Mouse (Mus musculus) limb, embryonic 10.5 days (tissue): Measurements from ENCODE around the gene Pik3r2. TPM values are rescaled to one million over a fixed set of nuclear protein-coding genes. Genes with fewer than 3 reads are reported as not detected.
A peak's percentile ranks its signal among the peaks of the same experiment; 100 is the strongest.

Experiments used
- DNase-seq: peaks from one replicate; pipeline ENCODE4 v3.0.0-alpha.2; 2017; ENCODE audit warnings: low spot score
- H3K27ac ChIP-seq: fragments of 300-500 bp; sonication (generic); 2 replicates; pipeline ENCODE4 v1.5.1; 2016; ENCODE audit warnings: mild to moderate bottlenecking
- H3K27me3 ChIP-seq: fragments of 300-500 bp; sonication (generic); 2 replicates; pipeline ENCODE4 v1.6.1; 2016; ENCODE audit warnings: low read depth, mild to moderate bottlenecking; ENCODE audit not compliant: poor library complexity, severe bottlenecking
- H3K36me3 ChIP-seq: fragments of 300-500 bp; sonication (generic); 2 replicates; pipeline ENCODE4 v1.6.1; 2016; ENCODE audit warnings: mild to moderate bottlenecking, moderate library complexity
- H3K4me1 ChIP-seq: fragments of 300-500 bp; sonication (generic); 2 replicates; pipeline ENCODE4 v1.6.1; 2016
- H3K4me3 ChIP-seq: fragments of 300-500 bp; sonication (generic); 2 replicates; pipeline ENCODE4 v1.5.1; 2016; ENCODE audit warnings: mild to moderate bottlenecking, moderate library complexity
- H3K9me3 ChIP-seq: fragments of 300-500 bp; sonication (generic); replicated peaks from 2 replicates; pipeline ENCODE4 v1.6.1; 2016; ENCODE audit warnings: mild to moderate bottlenecking
- WGBS: fragments of 180-500 bp; shearing (Covaris S2); methylation state at CpG from one replicate; pipeline ENCODE4 v1.1.7; 2016; 5-methylcytosine and 5-hydroxymethylcytosine counted together
- polyA plus RNA-seq: library from polyadenylated mRNA; unstranded; fragments of >200 nt; fragmentation: Nextera tagmentation; extraction: Ambion mirVana; gene quantifications from 2 replicates; pipeline ENCODE4 v1.2.1, GENCODE M21; 2016

Gene Pik3r2
- polyA plus RNA-seq, 1 experiment from 2014 or later: 100 TPM

DNA sequence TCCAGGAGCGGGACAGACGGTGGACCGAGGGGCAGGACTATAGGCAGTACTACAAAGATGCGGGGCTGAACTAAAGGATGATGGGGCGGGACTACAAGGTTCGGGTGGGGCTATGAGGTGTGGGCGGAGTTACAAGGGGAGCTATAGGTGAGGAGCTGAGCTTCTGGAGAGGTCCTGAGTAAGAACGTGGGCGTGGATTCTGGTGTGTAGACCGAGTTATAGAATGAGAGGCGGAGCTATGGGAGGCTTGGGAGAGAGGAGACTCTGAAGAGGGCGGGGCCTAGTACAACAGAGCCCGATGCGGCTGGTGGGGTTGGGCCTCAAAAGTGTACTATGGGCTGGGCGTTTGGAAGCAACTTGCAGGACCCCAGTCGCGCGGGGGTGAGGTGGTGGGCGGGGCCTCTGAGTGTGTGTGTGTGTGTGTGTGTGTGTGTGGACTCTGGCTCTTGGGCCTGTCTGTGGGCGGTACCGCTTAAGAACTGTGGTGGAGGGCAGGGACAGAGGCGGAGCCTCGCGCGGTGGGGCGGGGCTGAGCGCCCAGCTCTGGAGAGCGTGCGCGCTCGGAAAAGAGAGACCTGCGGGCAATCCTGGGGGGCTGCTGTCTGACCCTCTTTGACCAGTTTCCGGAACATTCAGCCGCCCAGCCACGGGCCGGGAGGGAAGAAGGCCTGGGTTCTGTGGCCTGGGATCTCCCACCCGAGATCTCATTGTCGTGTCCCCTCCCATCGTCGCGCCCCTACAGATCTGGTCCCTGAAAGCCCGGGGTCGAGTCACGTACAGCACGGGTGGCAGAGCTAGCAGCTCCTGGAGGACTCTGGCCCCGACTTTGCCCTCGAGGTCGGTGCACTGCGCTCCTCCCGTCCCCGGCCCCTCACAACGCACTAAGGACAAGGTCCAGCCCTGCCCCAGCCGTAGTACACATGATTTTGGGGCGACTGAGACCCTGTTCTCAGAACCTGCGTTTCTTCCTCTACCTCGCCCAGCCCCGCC lies 20.9 kb upstream of the Pik3r2 start:
- H3K27me3 ChIP-seq: peaks cover 84% of the 10 kb centered on the region
- peak overlapping the region; percentile 79 for H3K27ac ChIP-seq
- H3K36me3 ChIP-seq: no peaks in the 10 kb centered on the region
- DNase-seq: peak; percentile 92
- peak overlapping the region; percentile 62 for H3K4me3 ChIP-seq
- H3K4me1 ChIP-seq: peaks cover 46% of the 10 kb centered on the region
- WGBS: under 1% methylated on average over 57 of the region's 57 CpGs
- no peaks in the 10 kb centered on the region for H3K9me3 ChIP-seq

DNA sequence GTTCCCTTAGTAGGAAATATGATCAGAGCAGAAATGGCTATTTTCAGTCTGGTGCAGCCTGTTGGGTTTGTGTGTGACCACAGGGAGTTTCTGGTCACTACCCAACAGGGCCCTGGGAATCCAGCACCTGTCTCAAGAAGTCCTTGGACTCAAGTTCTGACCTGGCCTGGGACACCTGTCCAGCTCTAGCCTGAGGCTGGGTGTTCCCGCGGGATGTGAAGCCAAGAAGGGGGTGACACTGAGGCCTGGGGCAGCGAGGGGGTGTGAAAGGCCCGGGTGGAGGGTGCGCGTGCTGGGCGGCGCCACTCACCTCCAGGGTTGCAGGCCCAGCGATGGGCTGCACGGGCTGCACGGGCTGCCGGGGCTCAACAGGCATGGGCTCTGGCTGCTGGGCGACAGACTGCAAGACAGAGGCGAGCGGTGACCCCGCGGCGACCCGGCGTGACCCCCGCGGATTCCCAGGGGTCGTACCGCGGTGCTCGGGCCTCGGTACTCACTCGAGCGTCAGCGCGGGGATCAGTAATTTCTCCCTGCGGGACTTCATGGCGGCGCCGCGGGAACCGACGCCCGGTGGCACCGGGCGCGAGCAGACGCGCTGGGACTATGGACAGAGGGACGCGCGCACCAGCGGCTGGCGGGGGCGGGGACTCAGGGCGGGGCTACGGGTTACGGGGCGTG lies 20.0 kb upstream of the Pik3r2 start:
- no peak for DNase-seq

DNA sequence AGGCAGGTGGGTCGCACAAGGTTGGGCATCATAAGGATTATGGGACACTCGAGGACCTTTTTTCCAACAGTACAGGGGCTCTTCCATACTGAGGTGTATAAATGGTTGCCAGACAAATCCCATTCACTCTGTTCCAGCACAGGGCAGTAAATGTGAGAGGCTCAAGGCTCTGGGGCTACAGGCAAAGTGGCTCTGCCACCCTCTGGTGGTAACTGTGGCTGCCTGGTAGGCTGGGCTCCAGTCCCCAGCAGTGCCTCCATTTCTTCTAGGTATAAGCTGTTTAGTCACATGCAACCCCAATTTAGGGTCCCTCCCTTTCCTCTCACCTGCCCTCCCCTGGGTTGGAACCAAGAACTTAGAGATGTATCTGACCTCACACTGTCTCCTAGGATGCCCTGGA lies 18.9 kb upstream of the Pik3r2 start:
- WGBS: 91% methylated on average over 2 of the region's 2 CpGs

More for the DNA sequence above, 20.0 kb upstream of the Pik3r2 start:
- H3K27ac ChIP-seq: peak overlapping the region; percentile 79
- 3% methylated on average over 54 of the region's 54 CpGs for WGBS
- H3K4me1 ChIP-seq: peaks cover 54% of the 10 kb centered on the region
- H3K27me3 ChIP-seq: peaks cover 76% of the 10 kb centered on the region
- H3K9me3 ChIP-seq: no peaks in the 10 kb centered on the region
- H3K36me3 ChIP-seq: no peaks in the 10 kb centered on the region
- peak overlapping the region; percentile 62 for H3K4me3 ChIP-seq

DNA sequence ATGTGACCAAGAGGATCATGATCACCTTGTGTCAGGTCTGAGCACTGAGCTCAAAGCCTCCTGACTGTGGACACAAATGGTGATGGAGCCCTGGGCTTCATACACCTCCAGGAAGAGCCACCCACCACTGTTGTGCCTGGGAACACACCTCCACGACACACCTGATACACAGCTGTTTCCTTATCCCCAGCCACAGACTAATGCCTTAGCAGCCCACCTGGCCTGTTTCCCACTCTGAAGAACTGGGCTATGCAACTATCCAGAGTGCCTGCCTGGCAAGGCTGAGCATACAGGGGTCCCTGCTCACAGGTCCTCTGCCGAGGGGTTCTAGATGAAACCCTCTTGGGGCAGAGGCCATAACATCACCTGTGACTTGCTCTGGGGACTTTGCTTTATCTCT lies 17.7 kb upstream of the Pik3r2 start:
- H3K27me3 ChIP-seq: peaks cover 65% of the 10 kb centered on the region
- WGBS: 83% methylated on average over 2 of the region's 2 CpGs
- H3K9me3 ChIP-seq: no peaks in the 10 kb centered on the region
- H3K27ac ChIP-seq: peak overlapping the region; percentile 2; the same call in 1 of the 2 replicates
- peaks cover 71% of the 10 kb centered on the region for H3K4me1 ChIP-seq
- no peak for DNase-seq
- H3K36me3 ChIP-seq: peaks cover 8% of the 10 kb centered on the region
- H3K4me3 ChIP-seq: no peak overlapping the region

More for the DNA sequence above, 18.9 kb upstream of the Pik3r2 start:
- peaks cover 61% of the 10 kb centered on the region for H3K4me1 ChIP-seq
- peaks cover 70% of the 10 kb centered on the region for H3K27me3 ChIP-seq
- H3K4me3 ChIP-seq: no peak overlapping the region
- H3K27ac ChIP-seq: no peak overlapping the region
- no peaks in the 10 kb centered on the region for H3K36me3 ChIP-seq
- no peak for DNase-seq
- no peaks in the 10 kb centered on the region for H3K9me3 ChIP-seq

DNA sequence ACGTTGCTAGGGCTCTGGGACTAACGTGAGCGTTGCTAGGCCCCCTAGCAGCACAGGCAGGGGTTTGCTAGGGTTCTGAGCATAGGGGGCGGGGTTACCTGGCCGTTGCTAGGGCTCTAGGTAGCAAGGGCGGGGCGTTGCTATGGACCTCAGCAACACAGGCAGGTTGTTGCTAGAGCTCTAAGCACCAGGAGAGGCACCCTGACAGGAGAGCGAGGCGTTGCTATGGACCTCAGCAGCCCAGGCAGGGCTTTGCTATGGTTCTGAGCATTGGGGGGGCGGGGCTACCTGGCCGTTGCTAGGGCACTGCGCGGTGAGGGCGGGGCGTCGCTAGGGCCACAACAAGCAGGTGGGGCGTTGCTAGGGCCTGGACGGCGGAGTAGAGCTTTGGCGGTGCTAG lies 16.2 kb upstream of the Pik3r2 start:
- under 1% methylated on average over 20 of the region's 20 CpGs for WGBS
- peaks cover 80% of the 10 kb centered on the region for H3K4me1 ChIP-seq

DNA sequence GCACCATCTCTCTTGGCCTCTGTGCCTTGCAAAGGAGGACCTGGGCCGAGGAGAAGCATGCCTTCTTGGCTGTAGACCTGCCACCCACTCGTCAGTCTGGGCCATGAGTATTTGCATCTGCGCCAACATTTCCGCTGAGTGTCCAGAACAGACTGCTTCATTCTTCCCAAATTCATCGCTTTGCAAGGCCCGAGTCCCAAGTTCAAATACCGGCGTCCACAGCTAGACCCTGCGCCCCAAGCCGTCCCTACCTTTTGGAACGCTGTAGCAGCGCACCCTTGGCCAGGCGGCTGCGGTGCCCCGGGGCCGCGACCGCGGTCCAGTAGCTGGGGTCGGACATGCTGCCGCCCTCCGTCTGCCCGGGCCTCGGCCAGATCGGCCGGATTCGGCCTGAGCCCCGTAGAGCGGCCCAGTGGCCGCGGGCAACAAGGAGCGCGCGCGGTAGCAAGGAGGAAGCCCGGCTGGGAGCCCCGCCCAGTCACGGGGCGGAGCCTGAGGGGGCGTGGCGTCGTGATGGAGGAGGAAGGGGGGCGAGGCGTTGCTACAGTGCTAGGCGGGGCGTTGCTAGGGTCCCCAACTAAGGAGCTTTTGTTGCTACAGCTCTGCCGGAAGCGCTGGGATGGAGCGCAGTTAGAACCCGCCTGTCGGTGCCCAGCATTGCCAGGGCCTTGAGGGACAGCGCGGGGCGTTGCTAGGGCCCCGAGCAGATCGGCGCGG lies 15.6 kb upstream of the Pik3r2 start:
- no peaks in the 10 kb centered on the region for H3K9me3 ChIP-seq
- WGBS: 7% methylated on average over 56 of the region's 58 CpGs
- H3K36me3 ChIP-seq: peaks cover 29% of the 10 kb centered on the region
- peaks cover 49% of the 10 kb centered on the region for H3K27me3 ChIP-seq
- peaks cover 79% of the 10 kb centered on the region for H3K4me1 ChIP-seq
- H3K4me3 ChIP-seq: peak overlapping the region; percentile 75
- peak overlapping the region; percentile 92 for H3K27ac ChIP-seq
- DNase-seq: peak; percentile 99

More for the DNA sequence above, 16.2 kb upstream of the Pik3r2 start:
- Histone ChIP-seq H3K4me3 (peak overlapping the region; percentile 75), H3K9me3 (no peaks in the 10 kb centered on the region), H3K27me3 (peaks cover 54% of the 10 kb centered on the region), H3K27ac (peak overlapping the region; percentile 92), H3K36me3 (peaks cover 24% of the 10 kb centered on the region)
- DNase-seq: peak; percentile 86

DNA sequence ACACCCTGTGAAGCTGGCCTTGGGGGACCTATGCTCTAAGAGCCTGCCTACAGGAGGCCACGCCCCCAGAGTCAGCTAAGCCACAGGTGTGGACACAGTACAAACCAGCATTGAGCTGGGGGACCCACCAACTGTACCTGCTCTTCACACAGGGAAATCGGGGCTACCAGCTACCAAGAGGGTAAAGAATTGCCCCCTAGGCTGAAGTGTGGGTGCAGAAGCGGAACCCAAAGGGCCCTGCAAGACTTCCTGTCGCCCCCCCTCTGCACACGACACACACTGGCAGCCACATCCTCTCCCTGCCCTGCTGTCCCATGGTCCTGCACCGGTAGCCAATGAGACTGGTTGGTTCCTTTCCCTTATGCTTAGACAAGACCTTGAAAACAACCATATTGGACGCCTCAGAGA lies 14.8 kb upstream of the Pik3r2 start:
- Histone ChIP-seq H3K27me3 (peaks cover 46% of the 10 kb centered on the region), H3K4me3 (peak overlapping the region; percentile 75), H3K36me3 (peaks cover 38% of the 10 kb centered on the region), H3K27ac (peak overlapping the region; percentile 42; the same call in 1 of the 2 replicates), H3K4me1 (peaks cover 74% of the 10 kb centered on the region), H3K9me3 (no peaks in the 10 kb centered on the region)
- DNase-seq: no peak
- WGBS: 87% methylated on average over 7 of the region's 7 CpGs

DNA sequence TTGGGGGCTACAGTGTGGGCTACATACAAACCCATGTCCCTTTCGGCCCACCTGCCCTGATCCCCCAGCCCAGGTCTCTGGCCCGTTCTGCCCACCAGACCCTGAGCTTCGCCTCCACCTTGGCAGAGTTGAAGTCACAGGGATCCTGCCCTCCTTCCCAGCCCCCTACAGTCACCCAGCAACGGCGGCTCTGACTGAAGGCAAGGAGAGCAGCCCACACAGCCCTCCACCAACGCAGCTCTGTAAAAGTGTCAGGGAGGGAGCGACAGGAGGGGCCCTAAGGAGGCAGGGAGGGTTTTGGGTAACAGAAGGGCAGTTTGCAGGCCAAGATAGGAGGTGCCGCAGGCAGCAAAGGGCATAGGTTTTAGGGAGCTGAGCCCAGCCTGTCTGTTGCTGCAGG lies 14.3 kb upstream of the Pik3r2 start:
- Histone ChIP-seq H3K9me3 (no peaks in the 10 kb centered on the region), H3K36me3 (peaks cover 42% of the 10 kb centered on the region), H3K4me1 (peaks cover 70% of the 10 kb centered on the region), H3K27ac (peak overlapping the region; percentile 42; the same call in 1 of the 2 replicates), H3K4me3 (peak overlapping the region; percentile 75), H3K27me3 (peaks cover 41% of the 10 kb centered on the region)
- WGBS: 65% methylated on average over 8 of the region's 8 CpGs
- no peak for DNase-seq

DNA sequence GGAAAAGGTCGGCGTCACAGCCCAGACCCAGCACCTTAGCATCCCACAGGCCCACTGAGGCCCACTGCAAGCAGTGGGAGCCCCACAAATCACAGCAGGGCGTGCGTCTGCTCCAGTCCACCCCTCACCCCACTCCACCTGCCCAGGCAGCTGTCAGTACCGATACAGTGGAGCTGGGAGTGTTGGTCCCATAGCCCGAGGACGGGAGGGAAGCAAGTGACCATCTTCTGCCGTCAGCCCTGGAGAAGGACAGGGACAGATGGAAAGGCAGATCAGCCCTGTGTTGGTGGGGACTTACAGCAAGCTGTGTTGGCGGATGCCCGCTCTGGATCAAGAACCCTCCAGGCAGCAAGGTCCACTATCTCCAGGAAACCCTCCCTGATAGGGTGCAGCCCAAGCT lies 12.5 kb upstream of the Pik3r2 start:
- DNase-seq: no peak
- peaks cover 25% of the 10 kb centered on the region for H3K27me3 ChIP-seq
- no peak overlapping the region for H3K27ac ChIP-seq
- H3K4me3 ChIP-seq: 0 out of 2 replicates have a peak overlapping the region, but pooled peaks have one; percentile 13
- WGBS: 77% methylated on average over 10 of the region's 10 CpGs
- H3K36me3 ChIP-seq: peaks cover 60% of the 10 kb centered on the region
- peaks cover 66% of the 10 kb centered on the region for H3K4me1 ChIP-seq
- H3K9me3 ChIP-seq: no peaks in the 10 kb centered on the region

DNA sequence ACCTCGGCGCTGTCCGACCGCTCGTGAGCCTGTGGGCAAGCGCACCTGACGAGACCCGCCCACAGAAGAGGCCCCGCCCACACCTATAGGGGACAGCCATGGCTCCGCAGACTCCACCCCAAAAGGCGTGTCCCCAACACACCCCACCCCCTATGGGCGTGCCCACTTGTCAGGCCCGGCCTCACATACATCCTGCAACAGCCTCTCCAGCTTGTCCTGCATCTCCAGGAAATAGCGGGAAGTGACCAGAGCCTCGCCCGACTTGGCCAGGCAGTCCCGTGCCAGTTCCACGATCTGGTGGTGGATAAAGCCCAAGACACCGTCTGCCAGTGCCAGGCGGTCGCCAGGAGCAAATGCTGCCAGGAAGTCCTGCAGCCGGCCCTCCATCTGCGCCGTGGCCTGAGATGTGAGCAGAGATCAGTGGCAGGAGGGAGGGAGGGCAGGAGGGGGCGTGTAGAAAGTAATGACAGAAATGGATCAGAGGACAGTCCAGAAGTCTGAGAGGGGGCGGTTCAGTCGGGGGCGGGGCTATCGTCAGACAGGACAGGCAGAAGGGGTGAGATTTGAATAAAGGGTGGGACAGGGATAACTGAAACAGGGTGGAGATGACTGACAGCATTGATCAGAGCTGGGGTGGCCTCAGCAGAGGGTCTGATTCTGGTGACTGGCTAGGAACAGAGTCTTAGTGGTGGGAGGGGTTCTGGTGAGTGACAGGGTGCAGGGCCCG lies 11.6 kb upstream of the Pik3r2 start:
- DNase-seq: peak; percentile 85
- 10% methylated on average over 30 of the region's 30 CpGs for WGBS
- Histone ChIP-seq H3K9me3 (no peaks in the 10 kb centered on the region), H3K4me3 (peak overlapping the region; percentile 39), H3K27me3 (0 out of 2 replicates have a peak, but pooled peaks cover 16% of the 10 kb centered on the region), H3K4me1 (peaks cover 58% of the 10 kb centered on the region), H3K27ac (no peak overlapping the region), H3K36me3 (peaks cover 70% of the 10 kb centered on the region)

DNA sequence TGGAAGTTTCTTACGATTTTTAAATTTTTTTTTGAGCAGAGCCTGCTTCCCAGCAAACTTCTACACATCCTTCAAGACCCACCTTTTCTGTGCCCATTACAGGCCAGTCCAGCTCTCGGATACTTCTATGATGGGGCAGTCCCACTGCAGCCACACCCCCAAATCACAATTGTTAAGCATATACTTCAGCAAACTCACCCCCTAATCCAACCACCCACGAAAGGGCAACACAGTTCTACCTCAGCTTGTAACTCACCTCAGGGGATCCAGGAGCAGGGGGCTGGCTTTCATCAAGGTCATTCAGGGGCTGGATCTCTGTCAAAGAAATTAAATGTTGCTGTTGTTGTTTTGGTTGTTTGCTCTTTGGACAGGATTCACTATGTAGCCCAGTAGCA lies 10.5 kb upstream of the Pik3r2 start:
- 0 out of 2 replicates have a peak, but pooled peaks cover 16% of the 10 kb centered on the region for H3K27me3 ChIP-seq
- DNase-seq: no peak
- H3K27ac ChIP-seq: no peak overlapping the region
- WGBS: 88% methylated on average over 3 of the region's 3 CpGs
- H3K4me3 ChIP-seq: no peak overlapping the region
- H3K36me3 ChIP-seq: peaks cover 80% of the 10 kb centered on the region
- peaks cover 47% of the 10 kb centered on the region for H3K4me1 ChIP-seq
- H3K9me3 ChIP-seq: no peaks in the 10 kb centered on the region
